Mouse (Mus musculus) thymus, postnatal 14 days (tissue): ENCODE measurements around the gene Hoxa7.

Experiments used
- DNase-seq: peaks from one replicate; pipeline ENCODE4 v3.0.0; 2021

Gene Hoxa7

DNA sequence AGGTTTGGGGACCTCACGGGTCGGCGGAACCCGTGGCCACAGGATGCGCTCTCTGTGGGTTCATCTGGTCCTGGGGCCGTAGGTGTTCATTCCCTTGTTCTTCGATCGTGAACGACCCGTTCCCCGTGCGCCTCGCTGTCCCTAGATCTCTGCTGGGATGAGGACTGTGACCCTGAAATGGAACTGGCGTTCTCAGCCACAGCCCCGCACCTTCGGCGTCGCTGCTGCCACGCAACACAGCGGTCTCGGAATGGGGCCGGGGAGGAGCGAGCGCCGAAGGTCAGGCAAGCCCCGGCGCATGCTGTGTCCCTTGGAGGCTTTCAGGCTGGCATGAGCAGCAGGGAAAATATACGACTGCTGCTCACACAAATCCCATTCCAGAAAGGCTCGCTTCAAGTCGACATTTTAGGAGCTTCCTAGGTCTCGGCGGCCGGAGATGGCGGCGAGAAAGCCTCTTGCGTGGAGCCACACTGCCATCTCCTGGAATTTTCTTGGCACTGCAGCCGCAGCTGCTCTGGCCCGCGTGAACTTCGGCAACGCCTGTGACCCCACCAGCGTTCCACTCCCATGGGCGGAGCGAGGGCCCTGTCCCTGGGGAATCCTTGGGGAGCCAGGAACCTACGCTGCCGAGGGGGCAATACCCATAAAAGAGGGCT is at the start of gene Hoxa7:
Hoxa7 (minus strand) TSS at position 518 of the 656 bp plus-strand sequence.
- peak; percentile 81 for DNase-seq

DNA sequence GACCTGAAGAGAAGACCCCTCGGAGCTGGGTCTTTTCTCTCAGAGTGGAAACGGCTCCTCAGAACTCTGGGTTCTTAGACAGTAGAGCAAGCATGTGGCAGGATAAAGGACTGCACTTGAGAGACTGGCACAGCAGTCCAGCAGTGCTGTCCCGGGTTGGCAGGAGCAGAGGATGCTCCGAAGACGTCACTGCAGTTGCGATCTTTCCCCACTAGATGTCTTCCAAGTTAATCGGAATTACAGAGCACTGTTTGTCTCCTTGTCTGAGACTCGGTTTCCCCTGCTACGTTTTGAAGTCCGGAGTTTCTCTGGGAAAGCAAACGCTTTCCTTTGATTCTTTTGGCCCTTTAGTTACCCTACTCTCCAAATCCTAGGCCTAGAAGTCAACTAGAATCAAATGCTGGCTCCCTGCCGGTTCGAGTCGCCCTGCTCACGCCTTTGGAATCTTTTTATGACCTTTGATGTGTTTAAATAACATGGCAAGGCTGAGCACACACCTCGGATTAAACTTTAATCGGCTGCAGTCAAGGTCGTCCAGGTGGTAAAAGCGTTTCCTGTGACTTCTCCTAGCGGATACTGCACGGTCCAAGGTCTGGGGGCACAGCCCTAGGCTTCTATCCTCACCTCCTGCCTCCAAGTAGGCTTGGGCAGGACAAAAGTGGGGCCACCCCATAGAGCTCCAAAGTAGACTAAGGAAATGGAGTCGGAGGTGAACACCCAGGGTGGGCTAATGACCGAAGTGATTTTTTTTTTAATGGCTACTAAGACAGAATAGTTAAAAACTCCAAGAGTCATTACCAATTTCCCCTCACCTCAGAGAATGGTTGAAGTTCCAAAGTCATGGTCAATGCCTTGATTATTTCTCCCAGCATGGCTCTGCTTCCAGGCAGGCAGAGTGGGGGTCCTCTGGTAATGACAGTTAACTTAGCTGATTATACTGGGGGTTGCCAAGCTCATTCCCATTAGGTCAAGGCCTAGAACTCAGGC is 49.1 kb upstream of the Hoxa7 start:
- peak; percentile 70 for DNase-seq

DNA sequence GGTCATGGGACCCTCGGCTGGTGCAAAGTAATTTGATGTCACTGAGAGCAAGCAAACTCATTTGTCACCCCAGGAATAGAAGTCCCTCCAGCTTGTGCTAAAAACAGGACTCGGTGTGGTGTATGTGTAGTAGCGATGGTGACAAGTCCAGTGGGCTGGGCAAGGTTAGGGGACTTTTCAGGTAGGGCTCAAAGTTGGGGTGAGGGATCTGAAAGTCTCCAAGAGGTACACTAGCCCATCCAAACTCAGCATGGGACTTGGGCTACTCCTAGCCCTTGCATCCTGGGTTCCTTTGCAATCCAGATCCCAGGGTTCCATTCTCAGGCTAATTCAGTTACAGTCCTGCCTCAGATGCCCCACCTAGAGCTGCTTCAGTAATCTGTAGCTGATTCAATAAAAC is 47.1 kb upstream of the Hoxa7 start:
- DNase-seq: no peak

DNA sequence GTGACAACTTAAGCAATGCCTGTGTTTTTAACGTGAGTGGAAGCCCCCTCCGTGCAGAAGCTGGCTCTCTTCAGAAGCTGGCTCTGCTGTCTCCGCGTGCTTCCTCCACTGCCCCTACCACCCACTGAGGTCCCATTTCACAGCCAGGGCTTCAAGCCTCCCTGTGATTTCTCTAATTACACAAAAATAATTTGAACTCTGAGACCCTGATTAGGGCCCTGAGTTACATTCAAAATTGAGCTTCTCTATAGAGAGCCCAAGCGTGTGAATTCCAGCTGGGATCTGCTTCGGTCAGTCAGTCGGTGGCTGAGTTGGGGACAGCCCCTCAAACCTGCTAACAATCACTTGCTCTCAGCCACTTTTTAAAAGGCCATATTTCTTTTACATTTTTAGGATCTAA is 46.7 kb upstream of the Hoxa7 start:
- DNase-seq: no peak

DNA sequence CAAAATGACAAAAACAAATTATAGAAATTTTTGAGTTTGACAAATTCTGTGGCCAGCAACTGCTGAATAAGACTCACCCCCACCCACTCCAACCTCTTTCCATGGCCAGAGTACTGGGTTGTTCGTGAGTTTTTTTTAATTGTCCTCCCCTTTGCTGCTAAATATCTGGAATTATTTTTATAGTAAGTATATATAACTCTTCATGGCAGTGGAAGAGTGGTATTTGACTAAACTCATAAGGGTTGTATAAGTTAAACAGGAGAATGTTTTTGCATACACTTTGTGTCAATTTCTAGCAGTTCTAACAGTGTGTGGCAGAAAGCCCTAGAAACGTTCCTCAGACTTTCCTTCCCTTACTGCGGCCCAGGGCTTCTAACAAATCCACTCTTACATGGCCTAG is 46.0 kb upstream of the Hoxa7 start:
- DNase-seq: no peak

DNA sequence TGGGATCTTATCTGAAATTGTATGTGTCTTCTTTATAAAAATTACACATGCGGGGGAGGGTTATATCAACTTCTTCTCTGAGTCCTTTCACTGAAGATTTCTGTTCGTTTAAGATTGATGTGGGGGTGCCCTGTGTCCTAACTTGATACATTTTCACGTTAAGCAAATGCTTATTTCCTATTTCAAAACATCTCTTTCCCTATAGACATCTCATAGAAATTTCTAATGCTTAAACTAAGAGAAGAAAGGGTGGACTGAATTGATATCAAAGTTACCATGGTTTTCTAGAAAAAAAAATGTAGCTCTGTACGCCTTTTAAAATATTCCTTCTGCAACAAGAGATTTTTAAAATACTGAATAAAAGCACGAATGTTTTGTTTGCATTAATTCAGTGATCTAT is 45.6 kb upstream of the Hoxa7 start:
- no peak for DNase-seq

DNA sequence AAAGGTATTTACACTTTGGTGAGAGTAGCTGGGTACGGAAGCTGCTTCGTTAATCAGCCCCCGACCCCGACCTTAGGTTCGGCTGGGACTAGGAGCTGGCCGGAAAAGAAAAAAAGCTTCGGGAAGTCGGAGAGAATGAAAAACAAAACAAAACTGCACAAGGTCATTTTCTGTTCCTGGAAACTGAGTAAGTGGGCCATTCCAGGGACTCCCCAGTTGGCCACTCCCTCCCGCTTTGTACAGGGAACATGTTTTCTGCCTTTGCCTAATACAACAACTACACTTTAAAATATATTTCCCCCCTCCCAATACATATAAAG is 45.0 kb upstream of the Hoxa7 start:
- no peak for DNase-seq

DNA sequence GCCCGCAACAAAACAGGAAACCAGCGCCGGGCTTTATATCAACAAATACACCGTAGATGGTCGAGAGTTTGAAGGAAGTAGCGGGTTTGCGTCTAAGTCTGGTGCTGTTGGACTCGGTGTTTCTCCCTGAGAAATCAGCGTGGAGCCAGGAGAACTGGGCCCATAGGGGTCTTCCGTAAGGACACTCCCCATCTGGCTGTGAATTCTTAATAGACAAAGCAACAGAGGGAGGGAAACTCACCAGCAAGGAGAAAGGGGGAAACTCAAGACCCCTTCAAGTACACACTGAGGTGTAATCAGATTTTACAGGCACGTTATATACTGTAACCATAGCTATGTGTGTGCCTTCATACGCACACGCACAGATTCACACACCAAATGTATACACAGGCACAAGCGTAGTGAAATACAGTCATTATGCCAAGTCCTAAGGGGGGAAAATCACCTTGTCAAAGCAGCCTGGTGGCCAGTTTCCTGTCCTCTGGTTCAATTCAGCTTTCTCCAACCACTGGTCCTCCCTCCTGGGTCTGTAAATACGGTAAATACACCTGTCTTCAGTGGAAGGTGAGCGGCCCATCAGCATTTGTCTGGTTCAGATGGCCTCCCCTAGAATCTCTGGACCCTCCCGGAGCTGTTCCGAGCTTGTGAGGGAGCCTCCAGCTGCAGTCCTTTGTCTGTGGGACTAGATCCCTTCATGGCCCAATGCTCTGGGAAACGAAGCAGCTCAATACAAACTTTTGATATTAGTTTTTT is 44.4 kb upstream of the Hoxa7 start:
- no peak for DNase-seq

DNA sequence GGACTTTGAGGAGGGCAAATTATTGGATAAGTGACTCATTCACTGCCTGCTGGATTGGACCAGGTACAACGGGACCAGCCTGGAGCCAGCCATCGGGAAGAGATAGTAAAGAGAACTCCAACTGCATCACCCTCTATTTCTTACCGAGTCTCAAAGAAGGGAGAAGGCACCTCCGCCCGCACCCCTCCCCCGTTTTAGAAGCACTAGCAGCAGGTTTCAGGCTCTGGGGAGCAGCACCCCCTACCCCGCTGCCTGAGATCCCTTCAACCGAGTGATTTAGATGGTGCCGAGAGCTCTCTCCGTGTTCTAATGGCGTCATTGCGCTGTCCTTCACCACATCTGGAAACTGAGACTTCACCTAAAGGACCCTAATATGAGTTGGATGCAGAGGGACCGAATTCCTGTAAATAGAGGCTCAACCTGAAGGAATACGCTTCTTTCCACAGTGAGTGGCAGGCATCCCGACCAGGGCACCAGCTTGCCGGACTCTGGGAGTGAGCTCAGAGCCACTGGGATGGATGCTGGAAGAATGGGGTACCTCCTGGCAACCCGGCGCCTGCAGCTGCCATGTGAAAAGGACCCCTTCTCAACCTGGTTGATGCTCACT is 43.8 kb upstream of the Hoxa7 start:
- DNase-seq: no peak

DNA sequence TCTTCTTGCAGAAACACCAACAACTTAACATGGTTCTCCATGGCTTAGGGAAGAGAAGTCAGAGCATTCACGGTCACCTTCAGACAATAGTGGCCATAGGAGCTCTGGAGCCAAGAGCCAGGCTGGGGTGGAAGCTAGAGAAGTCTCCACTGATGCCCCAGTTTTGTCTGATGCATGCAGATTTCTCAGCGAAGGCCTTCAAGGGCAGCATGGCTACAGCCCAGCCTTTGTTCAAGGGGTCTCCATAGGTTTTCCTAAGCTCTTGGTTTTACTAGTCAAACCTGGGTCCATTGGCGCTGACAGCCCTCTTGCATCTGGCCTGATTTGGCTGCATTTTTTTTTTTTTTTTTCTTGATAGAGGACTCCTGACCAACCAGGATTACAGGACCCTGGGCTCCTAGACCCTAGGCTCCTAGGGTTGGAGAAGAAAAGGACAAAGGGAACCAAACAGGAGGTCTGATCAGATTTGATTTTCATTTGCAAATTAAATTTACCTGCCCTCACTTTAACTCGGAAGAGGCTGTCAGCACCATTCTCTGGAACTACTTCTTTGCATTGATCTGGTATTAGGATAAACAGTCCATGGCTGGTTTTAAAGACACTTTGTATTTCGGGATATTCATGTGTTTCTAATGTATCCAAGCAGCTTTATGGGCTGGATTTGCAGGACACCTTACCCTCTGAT is 42.6 kb upstream of the Hoxa7 start:
- DNase-seq: no peak

DNA sequence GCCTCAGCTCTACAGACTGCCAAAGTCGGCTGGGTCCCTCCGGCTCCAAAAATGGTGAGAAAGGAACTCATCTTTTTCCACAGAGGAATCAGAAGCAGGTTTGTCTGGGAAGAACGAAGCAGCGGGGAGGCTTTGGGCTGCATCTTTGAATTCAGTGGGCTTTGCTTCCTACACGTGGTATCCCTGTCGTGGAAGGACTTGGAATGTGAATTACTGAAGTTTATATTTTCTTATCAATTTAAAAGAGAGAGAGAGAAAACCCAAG is 41.6 kb upstream of the Hoxa7 start:
- DNase-seq: no peak

DNA sequence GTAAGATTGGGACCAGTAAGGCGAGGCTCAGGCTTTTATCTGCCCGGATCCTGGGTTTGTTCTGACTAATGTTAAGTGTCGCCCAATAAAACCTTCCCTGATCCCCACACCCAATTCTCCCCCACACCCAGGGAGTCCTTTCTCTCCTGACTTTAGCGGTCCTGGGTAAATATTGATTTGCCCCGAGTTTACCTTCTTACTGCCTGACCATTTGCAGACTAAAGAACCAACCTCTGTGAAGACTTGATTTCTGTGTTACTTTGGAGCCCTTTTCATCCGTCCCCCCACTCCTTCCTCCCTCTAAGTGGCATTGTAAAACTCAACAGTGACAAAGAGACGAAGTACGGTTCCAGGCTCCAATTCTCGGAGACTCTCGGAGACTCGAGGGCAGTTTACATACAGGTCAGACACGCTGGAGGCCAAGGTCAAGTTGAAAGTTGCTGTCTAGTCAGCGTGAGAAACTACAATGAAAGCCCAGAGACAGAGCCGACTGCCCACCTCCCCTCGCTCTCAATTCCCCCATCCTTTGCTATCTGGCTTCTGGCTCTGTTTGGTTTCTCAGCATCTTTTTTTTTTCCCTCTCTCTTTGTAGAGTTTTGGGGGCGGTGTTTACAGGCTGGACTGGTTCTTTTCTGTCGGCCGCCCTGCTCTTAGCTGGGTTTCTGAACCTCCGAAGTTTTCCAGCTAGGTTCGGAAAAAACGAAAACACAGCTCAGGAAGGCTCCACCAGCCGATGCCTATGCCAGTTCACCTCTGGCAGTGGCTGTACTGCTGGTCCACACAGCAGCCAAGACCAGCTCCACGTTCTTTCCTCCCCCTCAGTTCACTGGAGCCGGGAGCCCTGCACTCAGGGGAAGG is 41.0 kb upstream of the Hoxa7 start:
- DNase-seq: no peak

DNA sequence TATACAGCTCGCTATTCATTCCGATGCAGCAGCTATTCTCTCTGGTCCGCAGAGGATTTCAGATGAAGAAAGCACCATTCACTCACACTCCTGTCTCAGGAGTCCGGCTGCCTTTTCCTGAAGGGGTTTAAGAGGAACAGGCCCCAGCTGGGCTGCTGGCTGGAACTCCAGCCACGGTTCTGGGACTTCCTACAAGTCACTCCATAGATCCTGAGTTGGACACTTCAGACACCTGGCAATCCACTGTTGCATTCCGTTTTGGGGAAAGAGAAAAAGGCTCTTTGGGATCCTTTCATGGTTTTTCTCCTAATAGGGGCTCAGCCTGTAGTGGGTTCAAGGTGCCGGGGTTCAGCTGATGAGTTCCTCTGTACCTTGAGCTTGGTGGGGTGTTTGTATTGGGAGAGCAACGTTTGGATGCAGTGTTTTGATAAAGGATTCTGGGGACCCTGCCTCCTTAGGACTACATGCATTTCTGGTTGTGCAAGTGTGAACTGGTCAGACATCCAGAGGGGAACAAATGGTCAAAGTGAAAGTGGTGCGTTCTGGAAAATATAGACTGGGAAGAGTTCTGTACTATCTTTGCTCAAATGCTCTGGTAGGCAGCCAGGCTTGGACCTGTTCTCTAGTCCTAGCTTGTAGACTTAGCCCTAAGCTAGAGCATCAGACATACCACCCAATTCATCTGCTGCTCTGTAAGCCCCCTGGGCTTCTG is 40.3 kb upstream of the Hoxa7 start:
- DNase-seq: no peak

DNA sequence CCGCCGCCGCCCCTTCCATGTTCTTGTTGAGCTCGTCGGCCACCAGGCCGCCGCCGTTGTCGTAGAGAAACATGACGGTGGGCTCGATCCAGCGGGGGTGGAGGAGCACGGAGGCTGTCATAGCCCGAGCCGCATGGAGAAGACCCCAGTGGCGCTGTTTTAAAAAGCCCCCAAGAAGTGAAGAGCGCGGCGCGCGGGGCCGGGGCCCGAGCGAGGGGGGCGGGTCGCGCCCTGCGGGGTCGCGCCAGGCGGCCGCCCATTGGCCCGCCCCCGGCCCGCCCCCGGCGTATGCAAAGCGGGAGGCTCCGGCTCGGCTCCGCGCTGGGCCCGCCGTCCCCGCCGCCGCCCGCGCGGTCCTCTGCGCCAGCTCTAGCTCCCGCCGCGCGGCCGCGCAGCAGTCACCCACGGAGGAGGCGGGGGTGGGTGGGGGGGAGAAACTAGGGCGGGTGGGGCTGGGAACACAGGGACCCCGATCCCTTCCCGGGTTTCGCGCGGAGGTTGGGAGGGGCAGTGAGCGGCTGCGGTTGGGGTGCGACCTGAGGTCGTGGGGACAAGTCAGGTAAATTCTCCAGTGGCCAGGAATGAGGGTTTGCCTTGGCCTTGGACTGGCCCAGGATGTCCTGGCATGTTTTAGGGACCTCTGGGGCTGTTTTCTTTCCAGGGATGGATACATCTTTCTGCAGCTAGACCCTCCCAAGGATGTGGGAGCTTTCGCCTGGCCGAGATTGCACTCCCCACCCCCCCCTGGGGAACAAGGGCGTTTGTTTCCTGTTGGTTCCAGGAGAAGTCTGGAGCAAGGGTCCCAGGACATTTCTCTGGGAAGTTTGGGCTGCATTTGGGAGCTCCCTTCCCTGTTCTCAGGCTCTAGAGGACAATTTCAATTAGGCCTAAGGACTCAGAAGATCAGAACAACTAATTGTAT is 39.3 kb upstream of the Hoxa7 start, which contains the start of gene Hoxa13:
Hoxa13 (minus strand) TSS at position 227 of the 922 bp plus-strand sequence.
- DNase-seq: peak; percentile 76

DNA sequence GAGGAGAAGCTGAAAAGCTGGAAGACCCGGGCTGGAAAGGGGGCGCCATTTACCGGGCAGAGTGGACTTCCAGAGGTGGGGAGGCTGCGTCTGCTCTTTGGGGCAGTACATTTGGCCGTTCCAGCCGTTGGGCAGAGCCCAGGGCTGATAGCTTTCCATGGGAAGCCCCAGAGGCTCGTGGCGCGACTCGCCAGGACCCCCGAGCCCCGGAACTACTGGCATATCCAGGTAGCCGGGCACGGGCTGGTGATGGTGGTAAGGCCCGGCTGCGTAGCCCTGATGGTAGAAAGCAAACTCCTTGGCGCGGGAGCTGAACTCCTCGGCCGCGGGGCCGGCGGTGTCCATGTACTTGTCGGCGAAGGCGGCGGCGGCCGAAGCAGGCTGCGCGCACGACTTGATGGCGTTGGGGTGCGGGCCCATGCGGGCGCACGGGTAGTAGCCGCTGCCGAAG is 38.2 kb upstream of the Hoxa7 start:
- no peak for DNase-seq

DNA sequence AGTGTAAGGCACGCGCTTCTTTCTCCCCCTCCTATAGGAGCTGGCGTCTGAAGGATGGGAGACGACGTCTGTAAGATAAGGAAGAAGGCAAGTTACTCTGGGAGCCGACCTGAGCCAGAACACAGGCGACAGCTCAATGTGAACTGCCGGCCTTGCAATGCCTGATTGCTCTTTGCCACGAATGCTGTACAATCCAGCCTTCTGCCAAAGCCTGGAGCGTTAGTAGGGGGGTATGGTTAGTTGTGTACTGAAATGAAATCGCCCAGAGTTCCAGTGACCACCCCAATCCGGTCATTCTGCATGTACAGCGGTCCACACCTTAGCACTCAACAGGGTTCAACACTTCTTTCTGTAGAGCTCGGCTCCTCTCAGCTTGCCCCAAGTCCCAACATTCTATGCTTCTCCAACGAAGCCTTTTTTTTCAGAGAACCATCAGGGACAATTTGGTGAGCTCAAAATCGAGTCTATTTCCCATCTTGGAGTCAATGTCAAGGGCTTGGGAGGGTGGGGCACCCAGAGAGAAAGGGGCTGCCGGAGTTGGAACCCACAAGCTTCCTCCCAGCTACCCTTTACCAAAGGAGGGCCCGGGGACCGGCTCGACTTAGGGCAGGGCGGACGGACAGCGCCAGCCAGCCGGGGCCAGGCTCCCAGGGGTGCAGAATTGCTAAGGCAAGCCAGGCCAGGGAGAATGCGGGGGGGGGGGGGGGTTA is 37.6 kb upstream of the Hoxa7 start:
- DNase-seq: no peak

DNA sequence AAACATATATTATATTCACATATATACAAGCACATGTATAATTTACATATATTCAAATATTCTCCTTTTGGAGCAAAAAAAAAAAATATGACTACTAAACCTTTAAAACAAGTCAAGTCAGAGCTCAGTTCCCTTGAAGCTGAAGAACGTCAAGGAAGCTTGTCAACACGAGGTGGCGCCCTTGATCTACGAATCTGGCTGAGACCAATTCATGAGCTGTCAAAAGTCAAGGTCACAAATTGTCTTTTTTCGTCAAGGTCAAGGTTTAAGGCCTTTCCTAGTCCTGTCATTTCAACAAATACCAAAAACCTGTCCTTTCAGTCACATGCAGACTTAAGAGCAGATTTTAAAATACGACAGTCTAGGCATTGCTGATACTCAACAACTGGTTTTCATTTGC is 35.3 kb upstream of the Hoxa7 start:
- peak; percentile 86 for DNase-seq

DNA sequence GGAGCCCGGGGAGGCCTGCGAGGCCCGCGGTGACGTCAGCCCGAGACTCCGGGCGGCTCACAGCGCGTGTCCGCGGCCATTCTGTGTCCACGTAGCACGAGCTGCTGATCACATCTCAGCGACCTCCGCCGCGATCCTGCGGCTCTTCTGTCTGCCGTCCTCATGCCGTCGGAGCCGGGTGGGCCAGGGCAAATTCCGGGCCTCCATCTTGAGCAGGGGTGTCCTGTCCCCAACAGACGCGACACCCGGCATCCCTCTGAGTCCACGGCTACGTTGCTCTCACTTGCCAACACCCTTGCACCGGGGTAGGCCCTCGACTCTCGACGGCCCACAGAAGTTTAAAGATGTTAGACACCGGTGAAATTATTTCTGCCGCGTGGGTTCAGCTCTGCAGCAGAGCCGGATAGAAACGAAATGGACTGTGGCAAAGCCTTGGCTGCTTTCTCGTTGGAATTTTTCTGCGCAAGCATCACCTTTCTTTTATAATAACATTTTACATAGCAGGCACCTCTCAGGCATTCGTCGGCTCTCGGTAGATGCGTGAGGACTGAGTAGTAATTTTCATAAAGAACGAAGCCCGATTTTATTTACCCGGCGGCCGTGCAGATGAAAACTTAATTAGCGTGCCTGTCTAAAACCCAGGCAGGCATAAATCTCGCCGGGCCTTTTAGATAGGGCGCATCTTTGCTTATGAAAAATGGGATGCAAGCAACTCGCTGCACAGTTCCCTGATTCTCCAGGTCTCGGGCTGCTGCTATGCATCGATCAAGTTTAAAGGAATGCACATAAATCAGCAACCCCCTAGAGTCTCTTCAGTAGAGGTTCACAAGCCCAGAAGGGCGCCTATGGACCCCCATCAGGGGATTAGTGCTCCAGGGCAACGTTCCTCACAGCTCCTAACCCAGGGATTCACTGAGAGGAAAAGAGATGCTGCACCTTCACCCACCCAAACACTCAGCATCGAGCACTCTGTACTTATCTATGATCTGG is 32.2 kb upstream of the Hoxa7 start:
- no peak for DNase-seq
